Mouse (Mus musculus): ENCODE measurements around the gene Armc6.
A peak's percentile ranks its signal among the peaks of the same experiment; 100 is the strongest.
"Not testable (repeated sequence)": the region's sequence is repeated elsewhere in the genome, so short reads cannot be mapped to it uniquely, and the experiment has no call there.

Armc6 gene

GRCm38 (mm10) chr8:70227997-70228396 is 6.3 kb downstream of the Armc6 start:
- DNase-seq: no peak

DNA sequence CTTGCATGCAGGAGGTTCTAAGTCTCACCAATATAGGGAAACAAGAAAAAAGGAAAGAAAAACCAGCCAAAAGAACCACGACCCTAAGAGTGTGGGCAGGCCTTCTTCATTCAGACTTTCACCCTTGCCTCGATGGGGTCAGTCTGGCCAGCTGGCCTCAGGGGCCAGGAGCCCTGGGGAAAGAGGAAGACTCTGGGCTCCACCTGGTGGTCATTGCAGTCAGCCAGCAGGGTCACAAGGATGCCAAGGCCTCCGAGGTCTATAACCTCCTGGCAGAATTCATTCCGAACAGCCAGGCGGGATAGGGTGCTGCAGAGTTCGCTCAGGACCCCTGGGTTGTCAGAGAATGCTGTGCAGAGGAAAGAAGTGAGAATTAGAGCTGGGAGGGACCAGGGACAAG is 10.9 kb downstream of the Armc6 start:
- DNase-seq: peak; percentile 93

DNA sequence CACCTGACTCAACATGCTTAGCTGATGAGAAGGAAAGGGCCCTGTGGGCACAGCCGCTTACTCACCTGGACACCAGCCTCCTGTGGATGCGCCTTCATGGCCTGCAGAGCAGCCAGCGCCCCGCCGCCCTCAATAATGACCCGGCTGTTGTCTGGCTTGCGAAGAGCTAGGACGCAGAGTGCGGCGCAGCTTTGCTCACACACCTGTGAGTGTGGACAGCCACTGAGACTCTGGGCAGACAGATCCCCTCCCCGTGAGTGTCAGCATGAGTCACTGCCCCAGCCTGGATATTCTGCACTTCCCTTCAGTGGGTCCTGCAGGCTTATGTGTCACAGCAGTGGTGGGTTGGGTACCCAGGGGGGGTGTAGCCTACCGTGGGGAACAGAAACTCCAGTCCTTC is 12.2 kb downstream of the Armc6 start:
- DNase-seq: peak; percentile 91

- DNase-seq: peak; percentile 96
Observed at GRCm38 (mm10) chr8:70220911-70221310, 13.4 kb downstream of the Armc6 start.

DNA sequence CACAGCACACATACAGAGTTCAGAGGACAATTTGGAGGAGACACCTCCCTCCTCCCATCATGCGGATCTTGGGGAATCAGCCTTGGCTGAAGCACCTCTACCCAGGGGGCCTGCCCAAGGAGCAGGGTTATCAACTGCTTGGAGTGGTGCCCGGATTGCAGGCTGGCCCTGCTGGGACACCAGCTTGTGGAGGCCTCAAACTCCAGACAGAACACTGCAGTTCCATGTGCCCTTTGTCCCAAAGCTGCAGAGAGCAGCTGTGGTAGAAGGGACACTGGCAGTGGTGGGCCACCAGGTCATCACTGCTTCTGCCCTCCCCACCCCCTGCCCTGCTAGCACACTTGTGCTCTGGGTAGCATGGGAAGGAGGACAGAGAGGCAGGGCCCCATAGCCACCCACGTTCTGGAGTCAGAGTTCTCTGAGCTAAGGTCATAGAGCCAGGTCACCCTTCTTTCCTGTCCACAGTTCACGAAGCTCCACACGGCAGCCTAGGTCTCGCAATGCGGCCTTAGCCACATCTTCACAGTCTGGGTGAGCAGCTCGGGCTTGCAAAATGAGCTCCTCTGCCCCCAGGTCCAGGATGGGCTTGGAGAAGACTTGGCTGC is 13.9 kb downstream of the Armc6 start:
- DNase-seq: peak; percentile 96

DNA sequence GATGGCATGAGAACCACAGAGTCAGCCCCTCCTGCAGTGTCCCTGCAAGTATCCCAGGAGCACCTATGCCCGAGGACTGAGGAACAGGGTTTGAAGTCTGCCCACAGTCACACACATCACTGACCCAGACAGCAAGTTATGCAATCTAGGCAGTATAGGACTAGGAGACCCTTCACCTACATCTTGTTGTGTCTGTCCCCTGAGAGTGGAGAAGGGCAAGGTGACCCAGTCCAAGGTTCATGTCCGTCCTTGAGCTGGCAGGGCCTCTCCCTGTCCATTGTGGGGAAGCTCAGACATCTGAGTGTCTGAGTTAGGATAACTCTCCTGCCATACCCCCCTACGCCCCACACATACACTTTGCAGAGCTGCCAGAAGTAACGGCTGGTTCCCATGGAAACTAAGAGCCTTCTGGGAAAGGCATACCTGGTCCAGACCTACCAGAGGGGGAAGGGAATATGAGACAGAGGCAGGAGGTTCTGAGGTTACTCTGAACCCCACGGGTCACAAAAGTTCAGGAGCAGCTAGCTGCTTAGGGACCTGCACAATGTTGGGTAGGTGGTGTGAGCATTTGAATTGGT is 15.1 kb downstream of the Armc6 start:
- DNase-seq: peak; percentile 90

DNA sequence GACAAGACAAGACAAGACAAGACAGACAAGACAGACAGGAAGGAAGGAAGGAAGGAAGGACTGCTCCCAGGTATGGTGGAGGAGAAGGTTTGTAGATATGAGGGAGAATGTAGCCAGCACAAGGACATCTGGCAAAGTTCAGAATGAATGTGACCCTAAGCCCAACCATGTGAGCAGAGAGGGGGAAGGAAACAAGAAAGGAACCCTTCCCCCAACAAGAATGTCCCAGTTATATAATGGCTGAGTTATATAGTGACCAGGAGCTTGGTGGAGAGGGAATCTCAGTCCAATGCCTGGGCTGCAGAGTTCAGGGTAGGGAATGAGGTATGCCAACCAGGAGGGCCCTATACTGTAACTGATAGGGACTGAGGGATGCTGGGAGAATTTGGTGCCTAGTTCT is 16.8 kb downstream of the Armc6 start:
- DNase-seq: no peak

- peak; percentile 99 for DNase-seq
Observed at GRCm38 (mm10) chr8:70216566-70216965, 17.7 kb downstream of the Armc6 start.

DNA sequence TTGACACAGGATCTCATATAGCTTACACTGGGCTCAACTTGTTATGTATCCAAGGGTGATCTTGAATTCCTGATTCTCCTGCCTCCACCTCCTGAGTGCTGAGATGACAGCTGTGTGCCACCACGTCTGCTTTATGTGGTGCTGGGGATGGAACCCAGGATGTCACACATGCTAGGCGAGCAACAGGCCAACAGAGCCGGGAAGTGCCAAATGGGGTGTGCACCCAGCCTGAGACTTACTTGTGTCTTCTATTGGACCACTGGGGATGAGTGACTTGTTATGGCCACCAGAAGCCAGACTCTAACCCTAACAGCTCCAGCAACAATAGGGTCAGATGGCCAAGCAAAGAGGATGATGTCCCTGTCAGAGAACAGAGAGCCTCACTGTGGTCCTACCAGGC is 18.1 kb downstream of the Armc6 start:
- DNase-seq: not testable (repeated sequence)

DNA sequence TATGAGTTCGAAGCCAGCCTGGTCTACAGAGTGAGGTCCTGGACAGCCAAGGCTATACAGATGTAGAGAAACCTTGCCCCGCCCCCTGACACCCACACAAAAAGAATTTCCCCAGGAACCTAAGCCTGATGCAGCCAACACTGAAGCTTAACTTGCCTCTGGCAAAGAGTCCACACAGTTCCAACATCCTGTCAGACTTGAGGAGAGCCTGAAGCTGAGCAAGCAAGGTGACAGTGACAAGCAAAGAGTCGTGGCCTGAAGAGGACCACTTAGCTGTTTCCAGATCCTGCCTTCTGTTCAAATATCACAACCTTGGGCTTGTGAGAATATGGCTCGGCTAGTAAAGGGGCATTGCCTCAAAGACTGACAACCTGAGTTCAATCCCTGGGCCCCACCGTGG is 19.2 kb downstream of the Armc6 start:
- DNase-seq: peak; percentile 92

- DNase-seq: no peak
Observed at GRCm38 (mm10) chr8:70214411-70214810, 19.9 kb downstream of the Armc6 start.

GRCm38 (mm10) chr8:70212112-70213055 is 21.9 kb downstream of the Armc6 start, which contains the start of gene Slc25a42:
Slc25a42 (minus strand) TSS chr8:70212305.
- DNase-seq: peak; percentile 100

GRCm38 (mm10) chr8:70211726-70212111 is 22.5 kb downstream of the Armc6 start:
- no peak for DNase-seq

DNA sequence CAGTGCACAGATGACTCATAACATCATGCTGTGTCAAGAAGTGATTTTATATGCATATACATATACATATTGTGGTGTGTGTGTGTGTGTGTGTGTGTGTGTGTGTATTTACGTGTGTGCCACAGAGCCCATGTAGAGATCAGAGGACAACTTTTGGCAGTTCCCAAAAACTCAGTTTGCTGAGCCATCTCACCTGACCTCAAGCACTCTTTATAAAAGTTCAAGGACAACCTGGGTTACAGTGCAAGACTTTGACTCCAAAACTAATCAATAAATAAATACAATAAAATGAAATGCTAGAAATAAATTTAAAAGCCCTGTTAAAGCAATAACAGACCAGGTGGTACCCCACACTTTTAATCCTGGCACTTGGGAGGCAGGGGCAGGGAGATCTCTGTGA is 23.0 kb downstream of the Armc6 start:
- DNase-seq: no peak

DNA sequence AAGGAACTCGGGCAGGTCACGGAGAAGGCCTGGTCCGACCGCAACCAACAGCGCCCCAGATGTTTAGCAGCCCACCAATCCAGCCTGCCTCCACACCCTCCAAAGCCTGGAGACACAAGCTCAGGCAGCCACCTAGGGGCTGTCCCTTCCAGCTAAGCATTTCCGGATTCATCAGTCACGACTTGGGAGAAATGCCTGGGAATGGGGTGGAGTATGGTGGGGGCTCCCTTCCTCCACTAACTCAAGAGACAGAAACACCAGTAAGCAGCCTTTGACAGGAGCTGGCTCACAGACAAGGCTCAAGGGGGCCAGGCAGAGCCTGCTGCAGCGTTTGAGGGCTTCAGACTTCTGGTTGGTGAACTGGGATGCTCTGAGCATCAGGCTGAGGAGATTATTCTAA is 23.7 kb downstream of the Armc6 start:
- DNase-seq: peak; percentile 94

GRCm38 (mm10) chr8:70208130-70208529 is 26.1 kb downstream of the Armc6 start:
- no peak for DNase-seq

GRCm38 (mm10) chr8:70204757-70205156 is 29.5 kb downstream of the Armc6 start:
- no peak for DNase-seq

DNA sequence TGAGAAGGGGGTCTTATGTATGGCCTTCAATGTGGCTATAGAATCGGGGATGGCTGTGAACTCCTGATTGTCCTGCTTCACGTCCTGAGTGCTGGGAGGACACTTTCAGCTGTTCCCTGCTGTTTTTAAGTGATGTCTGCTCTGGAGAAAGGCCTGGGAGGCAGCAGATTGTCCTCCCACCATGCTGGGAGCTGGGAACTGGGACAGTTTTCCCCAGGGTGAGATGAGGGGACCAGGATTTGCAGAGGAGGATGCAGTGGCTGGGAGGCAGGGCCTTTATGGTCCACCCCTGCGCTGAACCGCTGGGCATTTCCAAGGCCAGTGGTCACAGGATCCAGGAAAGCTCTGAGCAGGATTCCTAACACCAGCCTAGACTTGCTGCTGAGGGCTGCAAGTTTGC is 31.2 kb downstream of the Armc6 start:
- no peak for DNase-seq

DNA sequence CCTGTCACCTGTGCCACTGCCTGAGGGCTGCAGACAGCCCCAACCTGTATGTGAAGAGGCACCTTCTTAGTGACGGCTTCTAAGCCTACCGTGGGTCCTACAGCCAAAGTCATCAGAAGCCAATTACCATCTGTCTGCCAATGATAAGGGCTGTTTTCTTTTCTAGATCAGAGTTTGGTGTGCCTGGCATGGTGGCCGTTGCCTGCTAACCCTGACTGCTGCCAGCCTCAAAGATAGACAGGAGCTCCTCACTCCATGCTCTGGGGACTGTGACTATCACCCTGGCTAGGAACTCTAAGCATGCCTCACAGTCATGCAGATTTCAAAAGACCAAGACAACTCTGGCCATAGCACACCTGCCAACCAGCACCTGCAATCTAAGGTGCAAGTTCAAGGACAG is 32.8 kb downstream of the Armc6 start:
- no peak for DNase-seq

- peak; percentile 95 for DNase-seq
Observed at GRCm38 (mm10) chr8:70200098-70200681, 34.1 kb downstream of the Armc6 start.

DNA sequence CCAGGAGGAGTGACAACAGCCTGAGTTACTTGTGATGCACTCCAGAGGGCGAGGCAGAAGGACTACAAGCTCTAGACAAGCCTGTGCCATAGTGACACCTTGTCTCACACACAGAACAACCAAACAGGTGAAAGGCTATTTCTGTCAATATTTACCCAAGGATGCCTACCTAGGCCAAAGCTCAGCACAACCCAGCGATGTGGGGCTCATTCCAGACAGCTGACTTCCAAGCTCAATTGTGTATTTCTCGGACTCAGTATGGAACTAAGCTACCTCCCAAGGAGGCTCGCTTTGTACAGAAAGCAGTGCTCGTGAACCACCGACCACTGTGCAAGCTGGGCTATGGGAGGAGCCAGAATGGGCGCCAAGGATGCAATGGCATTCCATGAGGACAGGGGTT is 36.7 kb downstream of the Armc6 start:
- no peak for DNase-seq

GRCm38 (mm10) chr8:70195762-70196161 is 38.5 kb downstream of the Armc6 start:
- no peak for DNase-seq

DNA sequence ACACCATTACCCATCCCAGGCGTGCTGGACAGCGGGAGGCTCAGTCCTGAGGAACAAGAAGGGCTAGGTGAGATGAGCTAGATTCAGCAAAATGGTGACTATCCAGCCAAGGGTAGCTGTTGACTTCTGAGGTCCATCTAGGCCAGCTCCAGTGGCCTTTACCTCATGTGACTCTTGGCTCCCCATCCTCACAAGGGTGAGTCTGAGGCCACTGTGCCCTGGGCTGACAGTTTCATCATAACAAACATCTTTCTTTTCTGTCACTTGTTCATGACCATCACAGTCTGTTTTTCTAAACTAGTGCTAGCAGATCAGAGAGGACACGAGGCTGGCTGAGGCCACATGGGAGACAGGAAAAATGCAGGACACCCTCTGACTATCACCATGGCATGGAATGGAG is 40.1 kb downstream of the Armc6 start:
- no peak for DNase-seq

DNA sequence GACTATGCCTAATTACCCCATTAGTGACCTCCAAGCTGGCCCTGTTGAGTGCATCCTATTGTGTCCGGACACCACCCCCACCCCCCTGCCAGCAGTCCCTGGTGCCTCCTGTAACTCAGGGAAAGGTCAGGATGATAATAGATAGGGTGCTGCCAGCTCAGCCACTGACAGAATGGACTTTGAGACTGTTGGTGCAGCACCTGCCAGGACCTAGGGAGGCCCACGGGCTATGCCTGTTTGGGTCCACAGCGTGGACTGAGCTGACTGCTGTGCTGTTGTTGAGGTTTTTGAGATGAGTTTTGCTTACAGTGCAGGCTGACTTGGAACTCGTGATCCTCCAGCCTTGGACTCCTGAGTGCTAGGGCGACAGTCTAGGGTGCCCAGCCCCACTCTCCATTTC is 41.0 kb downstream of the Armc6 start:
- DNase-seq: no peak

Measured in heart, adult 11 months (tissue).